In genomic region chr3:52843998-52844397, GRCm38 (mm10) we compare ENCODE assay signal across 8 mouse cellular contexts.
DNase-seq lines count a peak whose midpoint lies in the region; ATAC-seq and TF ChIP-seq lines count a peak whose summit lies in the region.

No protein-coding gene starts in this region.

- peak; percentile 92 for TF ChIP-seq CTCF in bone marrow, adult 2 months (IDR thresholded peaks at IDR 0.05; ENCODE audit: control insufficient read depth, insufficient read depth, low read length)
- peak; percentile 93; the same call in 1 of the 2 replicates for TF ChIP-seq CTCF in thymus, adult 2 months (IDR thresholded peaks at IDR 0.05; ENCODE audit: borderline replicate concordance, control insufficient read depth, extremely low read depth, insufficient read depth, low read length, poor library complexity)

- no peaks in the 10 kb centered on the region for H3K36me3 ChIP-seq in liver, embryonic 12.5 days
- H3K36me3 ChIP-seq in embryonic facial prominence, embryonic 14.5 days (ENCODE audit: control insufficient read depth, insufficient read depth, low read length) = no peaks in the 10 kb centered on the region
- H3K36me3 ChIP-seq in limb, embryonic 10.5 days = no peaks in the 10 kb centered on the region
- no peaks in the 10 kb centered on the region for H3K36me3 ChIP-seq in thymus, adult 2 months (ENCODE audit: control insufficient read depth, insufficient read depth, low read length)

- no peak overlapping the region for H3K4me3 ChIP-seq in liver, embryonic 12.5 days
- H3K4me3 ChIP-seq in bone marrow, adult 2 months (replicated peaks; ENCODE audit: control insufficient read depth, low read depth, low read length) = no peak overlapping the region
- no peak overlapping the region for H3K4me3 ChIP-seq in embryonic facial prominence, embryonic 14.5 days (ENCODE audit: low read depth, low read length)
- no peak overlapping the region for H3K4me3 ChIP-seq in limb, embryonic 10.5 days
- no peak overlapping the region for H3K4me3 ChIP-seq in thymus, adult 2 months (ENCODE audit: control insufficient read depth, insufficient read depth, low read length)

- no peak overlapping the region for H3K27ac ChIP-seq in liver, embryonic 12.5 days
- no peak overlapping the region for H3K27ac ChIP-seq in bone marrow, adult 2 months (ENCODE audit: control insufficient read depth, insufficient read depth, low read depth, low read length, poor library complexity)
- H3K27ac ChIP-seq in embryonic facial prominence, embryonic 14.5 days (replicated peaks; ENCODE audit: low read depth, low read length) = no peak overlapping the region
- no peak overlapping the region for H3K27ac ChIP-seq in limb, embryonic 10.5 days
- no peak overlapping the region for H3K27ac ChIP-seq in thymus, adult 2 months (ENCODE audit: control insufficient read depth, insufficient read depth, low read length)

- ATAC-seq in liver, embryonic 12.5 days = no peak
- peak; percentile 85 for ATAC-seq in embryonic facial prominence, embryonic 14.5 days (ENCODE audit: low read depth)

- no peak overlapping the region for H3K9ac ChIP-seq in liver, embryonic 12.5 days
- no peak overlapping the region for H3K9ac ChIP-seq in embryonic facial prominence, embryonic 14.5 days (ENCODE audit: low read depth, low read length)

- TF ChIP-seq POLR2A in bone marrow, adult 2 months (IDR thresholded peaks at IDR 0.05; ENCODE audit: borderline replicate concordance, control insufficient read depth, low read depth, low read length) = no peak
- no peak for TF ChIP-seq POLR2A in thymus, adult 2 months (IDR thresholded peaks at IDR 0.05; ENCODE audit: control insufficient read depth, extremely low read depth, insufficient read depth, low read length, poor library complexity)

- no peaks in the 10 kb centered on the region for H3K4me1 ChIP-seq in liver, embryonic 12.5 days
- peaks cover 3% of the 10 kb centered on the region for H3K4me1 ChIP-seq in bone marrow, adult 2 months (ENCODE audit: control insufficient read depth, insufficient read depth, low read length)
- H3K4me1 ChIP-seq in embryonic facial prominence, embryonic 14.5 days (ENCODE audit: control insufficient read depth, insufficient read depth, low read length) = no peaks in the 10 kb centered on the region; the same call in 1 of the 2 replicates
- H3K4me1 ChIP-seq in limb, embryonic 10.5 days = peaks cover 19% of the 10 kb centered on the region
- H3K4me1 ChIP-seq in thymus, adult 2 months (replicated peaks; ENCODE audit: control insufficient read depth, insufficient read depth, low read length) = peaks cover 23% of the 10 kb centered on the region

- H3K9me3 ChIP-seq in liver, embryonic 12.5 days (replicated peaks) = no peaks in the 10 kb centered on the region
- no peaks in the 10 kb centered on the region for H3K9me3 ChIP-seq in embryonic facial prominence, embryonic 14.5 days (ENCODE audit: control insufficient read depth, low read length)
- no peaks in the 10 kb centered on the region for H3K9me3 ChIP-seq in limb, embryonic 10.5 days (replicated peaks)

- DNase-seq in liver = peak; percentile 81
- DNase-seq in embryonic facial prominence, embryonic 14.5 days (ENCODE audit: low spot score) = peak; percentile 87
- DNase-seq in induced T-regulatory cell, adult 2 months (ENCODE audit: low read depth) = peak; percentile 97
- peak; percentile 83 for DNase-seq in limb, embryonic 10.5 days (ENCODE audit: low spot score)
- peak; percentile 43 for DNase-seq in ovary, adult 18-20 months (ENCODE audit: low spot score)
- peak; percentile 87 for DNase-seq in thymus, adult 2 months

- H3K27me3 ChIP-seq in liver, embryonic 12.5 days (replicated peaks) = no peaks in the 10 kb centered on the region
- no peaks in the 10 kb centered on the region for H3K27me3 ChIP-seq in embryonic facial prominence, embryonic 14.5 days (replicated peaks; ENCODE audit: control insufficient read depth, insufficient read depth, low read length)
- no peaks in the 10 kb centered on the region for H3K27me3 ChIP-seq in limb, embryonic 10.5 days (ENCODE audit: low read depth, poor library complexity, severe bottlenecking)
- no peaks in the 10 kb centered on the region for H3K27me3 ChIP-seq in thymus, adult 2 months (ENCODE audit: control insufficient read depth, insufficient read depth, low read length)

- 28% methylated on average over 7 of the region's 7 CpGs for WGBS in liver, embryonic 12.5 days (ENCODE audit: insufficient replicate concordance)
- 18% methylated on average over 7 of the region's 7 CpGs for WGBS in bone marrow, adult 2 months
- 25% methylated on average over 7 of the region's 7 CpGs for WGBS in embryonic facial prominence, embryonic 14.5 days
- 41% methylated on average over 7 of the region's 7 CpGs for WGBS in limb, embryonic 10.5 days
- WGBS in thymus, adult 2 months = 22% methylated on average over 7 of the region's 7 CpGs

- no peak overlapping the region for H3K4me2 ChIP-seq in liver, embryonic 12.5 days
- no peak overlapping the region for H3K4me2 ChIP-seq in embryonic facial prominence, embryonic 14.5 days (ENCODE audit: low read depth, low read length)

Comparison
In these comparisons a context has a peak if more than half of its experiments do, and no peak if none do; other contexts are left out.
1. DNase-seq: peak in every context shown above with its lines; median percentile 97 in induced T-regulatory cell, adult 2 months; 87 in embryonic facial prominence, embryonic 14.5 days; 87 in thymus, adult 2 months; 83 in limb, embryonic 10.5 days; 81 in liver; 43 in ovary, adult 18-20 months.